Mouse (Mus musculus) brain, embryonic 14.5 days (tissue): ENCODE measurements around the gene Tyw5.

ENCODE experiments used
- CTCF ChIP-seq: fragments of 200-500 bp; IDR thresholded peaks from 2 replicates; pipeline ENCODE4 v1.5.1; 2012; ENCODE audit warnings: inconsistent platforms, mild to moderate bottlenecking, moderate library complexity, borderline replicate concordance; ENCODE audit not compliant: insufficient read depth, insufficient read length; ENCODE audit errors: extremely low read depth
- POLR2A ChIP-seq: fragments of 200-500 bp; IDR thresholded peaks from 2 replicates; pipeline ENCODE4 v1.6.1; 2012; ENCODE audit warnings: mild to moderate bottlenecking, inconsistent platforms, borderline replicate concordance; ENCODE audit not compliant: poor library complexity, insufficient read depth, insufficient read length, severe bottlenecking; ENCODE audit errors: extremely low read depth

GRCm38 (mm10) chr1:57436954-57437353 is 30.1 kb upstream of the Tyw5 start:
- TF ChIP-seq CTCF = no peak
- TF ChIP-seq POLR2A = no peak
